Mouse (Mus musculus) ES-Bruce4 (cell line): ENCODE results near the gene Caln1. TPM values are rescaled to one million over a fixed set of nuclear protein-coding genes. Genes with fewer than 3 reads are reported as not detected.

Experiments
- H3K27ac ChIP-seq: 2 replicates; pipeline ENCODE4 v1.5.1; 2012; ENCODE audit warnings: low read length, inconsistent platforms; ENCODE audit not compliant: insufficient read depth
- H3K27me3 ChIP-seq: 2 replicates; pipeline ENCODE4 v1.6.1; 2012; ENCODE audit warnings: mild to moderate bottlenecking, low read length, inconsistent platforms; ENCODE audit not compliant: control insufficient read depth, poor library complexity, insufficient read depth, severe bottlenecking
- H3K36me3 ChIP-seq: 2 replicates; pipeline ENCODE4 v1.6.1; 2012; ENCODE audit warnings: inconsistent platforms, mild to moderate bottlenecking, low read length, moderate library complexity; ENCODE audit not compliant: control insufficient read depth, poor library complexity, insufficient read depth, severe bottlenecking
- H3K4me1 ChIP-seq: one replicate; pipeline ENCODE4 v1.8.1; 2011; ENCODE audit warnings: low read length; ENCODE audit not compliant: control insufficient read depth, insufficient read depth
- H3K4me3 ChIP-seq: 2 replicates; pipeline ENCODE4 v1.5.1; 2011; ENCODE audit warnings: low read depth, mild to moderate bottlenecking, low read length
- H3K9ac ChIP-seq: 2 replicates; pipeline ENCODE4 v1.6.1; 2012; ENCODE audit warnings: low read depth, mild to moderate bottlenecking, inconsistent platforms; ENCODE audit not compliant: poor library complexity, severe bottlenecking
- H3K9me3 ChIP-seq: replicated peaks from 2 replicates; pipeline ENCODE4 v1.6.1; 2012; ENCODE audit warnings: mild to moderate bottlenecking, low read length, inconsistent platforms; ENCODE audit not compliant: control insufficient read depth, poor library complexity, insufficient read depth, severe bottlenecking
- CTCF ChIP-seq: IDR thresholded peaks from one replicate; pipeline ENCODE4 v1.8.1; 2011; ENCODE audit warnings: low read depth, low read length
- EP300 ChIP-seq: IDR thresholded peaks from 2 replicates; pipeline ENCODE4 v1.6.1; 2011; ENCODE audit warnings: low read depth, low read length; ENCODE audit not compliant: insufficient read depth
- POLR2A ChIP-seq: IDR thresholded peaks from one replicate; pipeline ENCODE4 v1.8.1; 2011; ENCODE audit warnings: low read length; ENCODE audit not compliant: insufficient read depth
- polyA plus RNA-seq: library from polyadenylated mRNA; stranded (reverse); fragments of >200 nt; gene quantifications from 2 replicates; pipeline ENCODE4 v1.2.4, GENCODE M21; 2011; ENCODE audit warnings: low read depth; ENCODE audit not compliant: missing spikeins, insufficient read depth, insufficient read length

Caln1 gene
- polyA plus RNA-seq, 1 experiment, result 0.28 TPM

- Histone ChIP-seq H3K9me3 (no peaks in the 10 kb centered on the region), H3K4me1 (no peaks in the 10 kb centered on the region), H3K27ac (no peak overlapping the region), H3K27me3 (no peaks in the 10 kb centered on the region), H3K4me3 (no peak overlapping the region), H3K9ac (no peak overlapping the region), H3K36me3 (no peaks in the 10 kb centered on the region)
- TF ChIP-seq EP300 (no peak), POLR2A (no peak)
Observed at GRCm38 (mm10) chr5:130658141-130658540, 288.9 kb downstream of the Caln1 start.

- H3K27ac ChIP-seq, result no peak overlapping the region
- TF ChIP-seq CTCF (no peak), POLR2A (no peak), EP300 (no peak)
- H3K9me3 ChIP-seq, result no peaks in the 10 kb centered on the region
- H3K27me3 ChIP-seq, result no peaks in the 10 kb centered on the region
- no peak overlapping the region for H3K9ac ChIP-seq
- no peaks in the 10 kb centered on the region for H3K4me1 ChIP-seq
- H3K4me3 ChIP-seq, result no peak overlapping the region
- no peaks in the 10 kb centered on the region for H3K36me3 ChIP-seq
Observed at GRCm38 (mm10) chr5:130666091-130666490, 296.8 kb downstream of the Caln1 start.

GRCm38 (mm10) chr5:130672588-130672987 is 303.3 kb downstream of the Caln1 start:
- Histone ChIP-seq H3K4me1 (no peaks in the 10 kb centered on the region), H3K27me3 (no peaks in the 10 kb centered on the region; the same call in 1 of the 2 replicates), H3K9ac (no peak overlapping the region), H3K27ac (no peak overlapping the region), H3K9me3 (no peaks in the 10 kb centered on the region; the same call in 1 of the 2 replicates), H3K36me3 (no peaks in the 10 kb centered on the region), H3K4me3 (no peak overlapping the region)
- no peak for TF ChIP-seq EP300
- no peak for TF ChIP-seq CTCF
- no peak for TF ChIP-seq POLR2A

- Histone ChIP-seq H3K9me3 (no peaks in the 10 kb centered on the region; the same call in 1 of the 2 replicates), H3K4me1 (no peaks in the 10 kb centered on the region), H3K36me3 (no peaks in the 10 kb centered on the region), H3K27me3 (no peaks in the 10 kb centered on the region; the same call in 1 of the 2 replicates), H3K27ac (no peak overlapping the region), H3K4me3 (no peak overlapping the region), H3K9ac (no peak overlapping the region)
- no peak for TF ChIP-seq EP300
- no peak for TF ChIP-seq POLR2A
- TF ChIP-seq CTCF, result no peak
Observed at GRCm38 (mm10) chr5:130673092-130673491, 303.8 kb downstream of the Caln1 start.

GRCm38 (mm10) chr5:130677895-130678294 is 308.6 kb downstream of the Caln1 start:
- no peak overlapping the region for H3K4me3 ChIP-seq

GRCm38 (mm10) chr5:130685911-130686658 is 316.8 kb downstream of the Caln1 start:
- no peak overlapping the region for H3K4me3 ChIP-seq
- TF ChIP-seq EP300 (no peak), CTCF (no peak), POLR2A (no peak)
- no peaks in the 10 kb centered on the region for H3K36me3 ChIP-seq
- no peak overlapping the region for H3K27ac ChIP-seq
- H3K9ac ChIP-seq, result no peak overlapping the region
- H3K27me3 ChIP-seq, result no peaks in the 10 kb centered on the region
- no peaks in the 10 kb centered on the region for H3K9me3 ChIP-seq
- H3K4me1 ChIP-seq, result no peaks in the 10 kb centered on the region

More at GRCm38 (mm10) chr5:130677895-130678294, 308.6 kb downstream of the Caln1 start:
- Histone ChIP-seq H3K27me3 (no peaks in the 10 kb centered on the region; the same call in 1 of the 2 replicates), H3K27ac (no peak overlapping the region), H3K9me3 (no peaks in the 10 kb centered on the region; the same call in 1 of the 2 replicates), H3K9ac (no peak overlapping the region), H3K4me1 (no peaks in the 10 kb centered on the region), H3K36me3 (no peaks in the 10 kb centered on the region)
- TF ChIP-seq CTCF (no peak), POLR2A (no peak), EP300 (no peak)
